Mouse (Mus musculus) lung, postnatal 0 days (tissue): ENCODE data around the gene U2surp. TPM values are rescaled to one million over a fixed set of nuclear protein-coding genes. Genes with fewer than 3 reads are reported as not detected.
"Not testable (repeated sequence)": the region's sequence is repeated elsewhere in the genome, so short reads cannot be mapped to it uniquely, and the experiment has no call there.

Experiments used
- ATAC-seq: fragments of 200-750 bp; cut with Nextera tagmentation; 2 replicates; pipeline ENCODE4 v1.8.0; 2017; ENCODE audit warnings: moderate library complexity
- DNase-seq: peaks from one replicate; pipeline ENCODE4 v3.0.0-alpha.2; 2016; ENCODE audit warnings: low spot score
- H3K27ac ChIP-seq: fragments of 300-500 bp; sonication (generic); 2 replicates; pipeline ENCODE4 v1.5.1; 2014; ENCODE audit warnings: antibody characterized with exemption, mild to moderate bottlenecking, low read length, mixed read lengths
- H3K27me3 ChIP-seq: fragments of 300-500 bp; sonication (generic); replicated peaks from 2 replicates; pipeline ENCODE4 v1.6.1; 2014; ENCODE audit warnings: low read length, mixed read lengths; ENCODE audit not compliant: insufficient read depth
- H3K36me3 ChIP-seq: fragments of 300-500 bp; sonication (generic); 2 replicates; pipeline ENCODE4 v1.6.1; 2014; ENCODE audit warnings: low read length, mixed read lengths; ENCODE audit not compliant: insufficient read depth
- H3K4me1 ChIP-seq: fragments of 300-500 bp; sonication (generic); 2 replicates; pipeline ENCODE4 v1.6.1; 2014; ENCODE audit warnings: antibody characterized with exemption, low read depth, low read length, mixed read lengths; ENCODE audit not compliant: insufficient read depth
- H3K4me2 ChIP-seq: fragments of 300-500 bp; sonication (generic); replicated peaks from 2 replicates; pipeline ENCODE4 v1.6.1; 2014; ENCODE audit warnings: low read depth, mild to moderate bottlenecking, low read length, moderate library complexity, mixed read lengths
- H3K4me3 ChIP-seq: fragments of 300-500 bp; sonication (generic); 2 replicates; pipeline ENCODE4 v1.5.1; 2014; ENCODE audit warnings: low read depth, low read length
- H3K9ac ChIP-seq: fragments of 300-500 bp; sonication (generic); replicated peaks from 2 replicates; pipeline ENCODE4 v1.6.1; 2014; ENCODE audit warnings: low read depth, mild to moderate bottlenecking
- H3K9me3 ChIP-seq: fragments of 300-500 bp; sonication (generic); 2 replicates; pipeline ENCODE4 v1.6.1; 2016; ENCODE audit warnings: low read length, mixed read lengths
- CTCF ChIP-seq: IDR thresholded peaks from 2 replicates; pipeline ENCODE4 v1.5.1; 2016; ENCODE audit warnings: antibody characterized with exemption, mild to moderate bottlenecking
- EP300 ChIP-seq: IDR thresholded peaks from 2 replicates; pipeline ENCODE4 v1.6.1; 2016; ENCODE audit warnings: antibody characterized with exemption, mild to moderate bottlenecking, control low read depth
- WGBS: fragments of 180-500 bp; shearing (Covaris S2); extraction: QIAGEN DNeasy Blood & Tissue Kit; methylation state at CpG from one replicate; pipeline ENCODE4 v1.1.7; 2014; 5-methylcytosine and 5-hydroxymethylcytosine counted together
- polyA plus RNA-seq: library from polyadenylated mRNA; unstranded; fragments of >200 nt; fragmentation: Nextera tagmentation; extraction: Ambion mirVana; gene quantifications from 2 replicates; pipeline ENCODE4 v1.2.1, GENCODE M21; 2015

The U2surp gene
- polyA plus RNA-seq, 1 experiment from 2014 or later = 73.2 TPM

- H3K9ac ChIP-seq = no peak overlapping the region
- WGBS = 78% methylated on average over 2 of the region's 2 CpGs
- no peak overlapping the region for H3K4me3 ChIP-seq
- H3K27me3 ChIP-seq = no peaks in the 10 kb centered on the region
- H3K4me2 ChIP-seq = no peak overlapping the region
- H3K36me3 ChIP-seq = no peaks in the 10 kb centered on the region
- H3K27ac ChIP-seq = no peak overlapping the region
- DNase-seq = no peak
- TF ChIP-seq EP300 (no peak), CTCF (no peak)
- H3K4me1 ChIP-seq = no peaks in the 10 kb centered on the region
- ATAC-seq = no peak
- no peaks in the 10 kb centered on the region for H3K9me3 ChIP-seq
Measured at GRCm38 (mm10) chr9:95522561-95522960, 10.8 kb upstream of the U2surp start.

- ATAC-seq = no peak
- Histone ChIP-seq H3K27ac (no peak overlapping the region), H3K4me1 (no peaks in the 10 kb centered on the region), H3K27me3 (no peaks in the 10 kb centered on the region), H3K9me3 (no peaks in the 10 kb centered on the region), H3K36me3 (no peaks in the 10 kb centered on the region), H3K4me3 (no peak overlapping the region), H3K4me2 (no peak overlapping the region), H3K9ac (no peak overlapping the region)
- DNase-seq = no peak
- WGBS = 36% methylated on average over 10 of the region's 10 CpGs
- TF ChIP-seq EP300 (no peak), CTCF (no peak)
Measured at GRCm38 (mm10) chr9:95521566-95521965, 9.8 kb upstream of the U2surp start.

DNA sequence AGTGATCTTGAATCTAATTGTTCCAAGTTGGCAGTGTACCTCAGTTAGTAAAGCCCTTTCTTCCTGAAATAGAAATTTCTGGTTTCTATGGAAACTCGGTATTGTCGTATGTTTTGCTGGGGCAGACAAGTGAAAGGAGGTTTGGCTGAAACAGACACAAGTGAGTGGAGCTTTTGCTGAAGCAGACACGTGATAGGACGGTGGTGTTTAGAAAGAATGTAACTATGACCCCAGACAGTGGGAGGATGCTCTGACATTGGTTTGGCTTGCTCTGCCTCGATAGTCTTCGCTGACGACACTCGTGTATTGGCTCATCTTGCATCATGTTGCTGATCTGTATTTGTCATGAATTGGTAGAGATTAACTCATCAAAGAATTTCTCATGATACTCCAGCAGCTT is 9.2 kb upstream of the U2surp start:
- H3K4me2 ChIP-seq = no peak overlapping the region
- no peak overlapping the region for H3K9ac ChIP-seq
- H3K4me3 ChIP-seq = no peak overlapping the region
- no peaks in the 10 kb centered on the region for H3K4me1 ChIP-seq
- TF ChIP-seq CTCF (no peak), EP300 (no peak)
- H3K27ac ChIP-seq = no peak overlapping the region
- no peaks in the 10 kb centered on the region for H3K9me3 ChIP-seq
- H3K36me3 ChIP-seq = no peaks in the 10 kb centered on the region
- ATAC-seq = no peak
- no peak for DNase-seq
- no peaks in the 10 kb centered on the region for H3K27me3 ChIP-seq
- WGBS = 75% methylated on average over 8 of the region's 8 CpGs

DNA sequence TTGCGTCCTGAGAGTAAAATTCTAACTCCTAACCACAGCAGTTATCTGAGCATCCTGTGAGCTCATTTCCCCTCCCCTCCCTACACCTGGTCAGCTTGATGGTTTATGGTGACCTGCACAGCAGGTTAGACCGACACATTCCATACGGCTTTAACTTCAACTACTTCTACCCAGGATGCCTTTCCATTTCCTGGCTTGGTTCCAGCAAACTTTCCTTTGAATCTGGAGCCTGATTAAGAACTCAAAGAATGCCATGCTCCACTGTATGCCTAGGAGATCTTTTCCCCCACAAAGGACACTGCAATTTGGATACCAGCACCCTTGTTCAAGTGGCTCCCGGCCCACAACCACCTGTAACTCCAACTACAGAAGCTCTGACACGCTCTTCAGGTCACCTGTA is 8.8 kb upstream of the U2surp start:
- DNase-seq = no peak
- H3K9ac ChIP-seq = no peak overlapping the region
- no peaks in the 10 kb centered on the region for H3K36me3 ChIP-seq
- TF ChIP-seq EP300 (no peak), CTCF (no peak)
- H3K9me3 ChIP-seq = no peaks in the 10 kb centered on the region
- WGBS = 53% methylated on average over 5 of the region's 5 CpGs
- no peak overlapping the region for H3K27ac ChIP-seq
- H3K4me1 ChIP-seq = no peaks in the 10 kb centered on the region
- no peak overlapping the region for H3K4me3 ChIP-seq
- no peaks in the 10 kb centered on the region for H3K27me3 ChIP-seq
- ATAC-seq = no peak
- no peak overlapping the region for H3K4me2 ChIP-seq

- not testable (repeated sequence) for H3K9ac ChIP-seq, H3K4me3 ChIP-seq, H3K4me1 ChIP-seq, H3K9me3 ChIP-seq, H3K27me3 ChIP-seq, H3K4me2 ChIP-seq, H3K27ac ChIP-seq, H3K36me3 ChIP-seq, ATAC-seq
- WGBS = 76% methylated on average over 3 of the region's 3 CpGs
- DNase-seq = peak; percentile 35
Measured at GRCm38 (mm10) chr9:95514361-95514760, 2.6 kb upstream of the U2surp start.

- Histone ChIP-seq H3K27me3 (no peaks in the 10 kb centered on the region), H3K4me3 (no peak overlapping the region)
- 98% methylated on average over 2 of the region's 2 CpGs for WGBS
Measured at GRCm38 (mm10) chr9:95513776-95514175, 2.0 kb upstream of the U2surp start.

More at GRCm38 (mm10) chr9:95513776-95514175, 2.0 kb upstream of the U2surp start:
- H3K9ac ChIP-seq = no peak overlapping the region
- TF ChIP-seq EP300 (no peak), CTCF (no peak)
- no peak for ATAC-seq
- H3K27ac ChIP-seq = no peak overlapping the region
- no peaks in the 10 kb centered on the region for H3K36me3 ChIP-seq
- DNase-seq = no peak
- H3K4me2 ChIP-seq = no peak overlapping the region
- peaks cover 7% of the 10 kb centered on the region; the same call in 1 of the 2 replicates for H3K4me1 ChIP-seq
- H3K9me3 ChIP-seq = no peaks in the 10 kb centered on the region
